Mouse (Mus musculus) small intestine, adult 2 months (tissue): ENCODE data around the gene Cblc. TPM values are rescaled to one million over a fixed set of nuclear protein-coding genes. Genes with fewer than 3 reads are reported as not detected.
A peak's percentile ranks its signal among the peaks of the same experiment; 100 is the strongest.

Experiments
- H3K27ac ChIP-seq: fragments of 200-500 bp; 2 replicates; pipeline ENCODE4 v1.5.1; 2012; ENCODE audit warnings: low read depth, low read length, control low read depth, inconsistent platforms; ENCODE audit not compliant: insufficient read depth
- H3K27me3 ChIP-seq: fragments of 200-500 bp; 2 replicates; pipeline ENCODE4 v1.6.1; 2012; ENCODE audit warnings: mild to moderate bottlenecking, moderate library complexity, low read length, inconsistent platforms; ENCODE audit not compliant: control insufficient read depth, insufficient read depth
- H3K36me3 ChIP-seq: fragments of 200-500 bp; 2 replicates; pipeline ENCODE4 v1.6.1; 2012; ENCODE audit warnings: mild to moderate bottlenecking, low read length, control low read depth, inconsistent platforms; ENCODE audit not compliant: control insufficient read depth, insufficient read depth
- H3K4me1 ChIP-seq: fragments of 200-500 bp; 2 replicates; pipeline ENCODE4 v1.6.1; 2012; ENCODE audit warnings: low read length, inconsistent platforms, mixed read lengths; ENCODE audit not compliant: control insufficient read depth, insufficient read depth, insufficient read length
- H3K4me3 ChIP-seq: fragments of 200-500 bp; 2 replicates; pipeline ENCODE4 v1.5.1; 2012; ENCODE audit warnings: low read depth, mild to moderate bottlenecking, control low read depth, inconsistent platforms, low read length, moderate library complexity
- CTCF ChIP-seq: fragments of 200-500 bp; IDR thresholded peaks from 2 replicates; pipeline ENCODE4 v1.5.1; 2012; ENCODE audit warnings: low read depth, mild to moderate bottlenecking, control low read depth, inconsistent platforms, low read length, moderate library complexity, mixed read lengths; ENCODE audit not compliant: insufficient replicate concordance, insufficient read length; ENCODE audit errors: extremely low read depth
- POLR2A ChIP-seq: fragments of 200-500 bp; IDR thresholded peaks from 2 replicates; pipeline ENCODE4 v1.6.1; 2012; ENCODE audit warnings: low read depth, mild to moderate bottlenecking, control low read depth, inconsistent platforms, low read length, moderate library complexity
- WGBS: fragments of 180-500 bp; shearing (Covaris S2); methylation state at CpG from one replicate; pipeline ENCODE4 v1.1.7; 2018; 5-methylcytosine and 5-hydroxymethylcytosine counted together
- polyA plus RNA-seq: library from polyadenylated mRNA; depleted of rRNA; stranded (reverse); fragments of >200 nt; gene quantifications from 2 replicates; pipeline ENCODE4 v1.2.3, GENCODE M21; 2012

Cblc gene
- polyA plus RNA-seq, 1 experiment = 145 TPM

- 9% methylated on average over 26 of the region's 26 CpGs for WGBS
- peaks cover 36% of the 10 kb centered on the region for H3K4me1 ChIP-seq
- H3K4me3 ChIP-seq = peak overlapping the region; percentile 48
- TF ChIP-seq CTCF (0 out of 2 replicates have a peak, but pooled peaks have one; percentile 16), POLR2A (no peak; the same call in 1 of the 2 replicates)
- no peaks in the 10 kb centered on the region for H3K27me3 ChIP-seq
- H3K27ac ChIP-seq = peak overlapping the region; percentile 100
- H3K36me3 ChIP-seq = peaks cover 7% of the 10 kb centered on the region
Observed at GRCm38 (mm10) chr7:19824182-19824973, 27.8 kb upstream of the Cblc start.

GRCm38 (mm10) chr7:19823256-19824181 lies 26.9 kb upstream of the Cblc start:
- H3K36me3 ChIP-seq = peaks cover 10% of the 10 kb centered on the region
- H3K27me3 ChIP-seq = no peaks in the 10 kb centered on the region
- peak overlapping the region; percentile 97 for H3K27ac ChIP-seq
- TF ChIP-seq POLR2A (no peak), CTCF (no peak)
- 13% methylated on average over 16 of the region's 16 CpGs for WGBS
- H3K4me1 ChIP-seq = peaks cover 44% of the 10 kb centered on the region
- peak overlapping the region; percentile 7; the same call in 1 of the 2 replicates for H3K4me3 ChIP-seq

- TF ChIP-seq POLR2A (peak; percentile 42; the same call in 1 of the 2 replicates), CTCF (no peak)
- under 1% methylated on average over 42 of the region's 42 CpGs for WGBS
- H3K4me1 ChIP-seq = peaks cover 47% of the 10 kb centered on the region
Observed at GRCm38 (mm10) chr7:19822604-19823058, 26.0 kb upstream of the Cblc start, which contains the start of gene Bcl3. Gene Bcl3, minus strand, starts transcription at chr7:19822770.

GRCm38 (mm10) chr7:19822193-19822592 lies 25.6 kb upstream of the Cblc start:
- Histone ChIP-seq H3K4me1 (peaks cover 50% of the 10 kb centered on the region), H3K36me3 (peaks cover 12% of the 10 kb centered on the region), H3K27ac (peak overlapping the region; percentile 91), H3K4me3 (peak overlapping the region; percentile 75), H3K27me3 (no peaks in the 10 kb centered on the region)
- WGBS = 3% methylated on average over 20 of the region's 20 CpGs
- TF ChIP-seq CTCF = no peak

More at GRCm38 (mm10) chr7:19822604-19823058, 26.0 kb upstream of the Cblc start, which contains the start of gene Bcl3:
- Histone ChIP-seq H3K4me3 (peak within 1 kb of the TSS; percentile 75), H3K27ac (peak within 1 kb of the TSS; percentile 97), H3K36me3 (peaks cover 12% of the 10 kb centered on the region), H3K27me3 (no peaks in the 10 kb centered on the region)

- Histone ChIP-seq H3K27ac (peak overlapping the region; percentile 91), H3K4me1 (peaks cover 49% of the 10 kb centered on the region), H3K36me3 (peaks cover 12% of the 10 kb centered on the region), H3K27me3 (no peaks in the 10 kb centered on the region), H3K4me3 (peak overlapping the region; percentile 75)
- 43% methylated on average over 7 of the region's 7 CpGs for WGBS
- TF ChIP-seq CTCF = no peak
- no peak for TF ChIP-seq POLR2A
Observed at GRCm38 (mm10) chr7:19821633-19822032, 25.0 kb upstream of the Cblc start.

GRCm38 (mm10) chr7:19820347-19821048 lies 23.9 kb upstream of the Cblc start:
- no peak overlapping the region for H3K27ac ChIP-seq
- 87% methylated on average over 3 of the region's 3 CpGs for WGBS
- H3K4me1 ChIP-seq = peaks cover 50% of the 10 kb centered on the region

More at GRCm38 (mm10) chr7:19820347-19821048, 23.9 kb upstream of the Cblc start:
- peak overlapping the region; percentile 27 for H3K4me3 ChIP-seq
- TF ChIP-seq POLR2A = no peak
- no peaks in the 10 kb centered on the region for H3K27me3 ChIP-seq
- peaks cover 12% of the 10 kb centered on the region for H3K36me3 ChIP-seq
